Mouse (Mus musculus): Measurements from ENCODE around the gene Pdilt. TPM values are rescaled to one million over a fixed set of nuclear protein-coding genes. Genes with fewer than 3 reads are reported as not detected.

The Pdilt gene
- polyA plus RNA-seq, 1 experiment from 2014 or later, result not detected

DNA sequence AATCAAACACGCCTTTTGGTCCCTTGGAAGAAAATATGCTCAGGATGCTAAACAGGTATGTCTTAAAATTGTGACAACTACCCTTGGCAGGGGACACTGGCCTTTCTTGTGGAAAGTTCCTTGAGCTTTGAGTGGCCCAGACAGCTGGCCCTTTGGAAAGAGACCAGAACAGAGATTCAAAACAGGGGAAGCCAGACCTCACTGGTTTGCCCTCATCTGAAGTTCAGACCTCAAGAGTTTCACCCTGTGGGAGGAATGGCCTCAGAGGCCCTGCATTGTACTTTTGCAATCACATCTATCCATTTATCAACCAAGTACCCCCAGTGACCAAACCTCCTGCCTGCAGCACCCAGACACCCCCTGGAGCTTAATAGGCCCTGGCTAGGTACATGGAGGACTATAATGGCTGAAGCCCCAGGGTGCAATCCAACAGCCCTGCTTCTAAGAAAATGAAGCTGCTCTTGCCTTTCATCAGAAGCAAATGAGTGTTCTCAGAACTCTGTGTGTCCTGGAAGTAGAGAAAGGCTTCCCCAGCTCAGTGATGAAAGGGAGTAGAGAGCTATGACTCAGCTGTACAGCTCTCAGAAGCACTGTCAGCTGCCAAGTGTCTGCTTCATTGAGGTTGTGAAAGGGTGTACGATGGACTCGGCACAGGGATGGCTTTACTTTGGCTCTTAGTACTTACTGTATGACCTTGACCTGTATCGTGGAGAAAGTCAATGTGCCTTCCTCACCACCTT, 33.1 kb downstream of the Pdilt start:
- Histone ChIP-seq H3K9ac (replicated peaks) (no peak overlapping the region), H3K36me3 (no peaks in the 10 kb centered on the region), H3K9me3 (no peaks in the 10 kb centered on the region), H3K27me3 (no peaks in the 10 kb centered on the region), H3K4me3 (replicated peaks) (no peak overlapping the region), H3K27ac (no peak overlapping the region), H3K4me2 (no peak overlapping the region), H3K4me1 (replicated peaks) (no peaks in the 10 kb centered on the region)
- ATAC-seq (ENCODE audit: insufficient number of reproducible peaks, insufficient read depth, low FRiP score, low TSS enrichment, low read depth), result no peak
- WGBS, result 89% methylated on average over 4 of the region's 4 CpGs

- H3K9me3 ChIP-seq, result no peaks in the 10 kb centered on the region
- H3K27me3 ChIP-seq, result no peaks in the 10 kb centered on the region
- no peak overlapping the region for H3K27ac ChIP-seq
- H3K4me1 ChIP-seq (replicated peaks), result no peaks in the 10 kb centered on the region
- ATAC-seq (ENCODE audit: insufficient number of reproducible peaks, insufficient read depth, low FRiP score, low TSS enrichment, low read depth), result no peak
- no peak overlapping the region for H3K4me3 ChIP-seq (replicated peaks)
- no peak overlapping the region for H3K4me2 ChIP-seq
- 91% methylated on average over 5 of the region's 5 CpGs for WGBS
- no peaks in the 10 kb centered on the region for H3K36me3 ChIP-seq
- no peak overlapping the region for H3K9ac ChIP-seq (replicated peaks)
These were observed 36.6 kb downstream of the Pdilt start for GRCm38 (mm10) chr7:119486683-119487082.

DNA sequence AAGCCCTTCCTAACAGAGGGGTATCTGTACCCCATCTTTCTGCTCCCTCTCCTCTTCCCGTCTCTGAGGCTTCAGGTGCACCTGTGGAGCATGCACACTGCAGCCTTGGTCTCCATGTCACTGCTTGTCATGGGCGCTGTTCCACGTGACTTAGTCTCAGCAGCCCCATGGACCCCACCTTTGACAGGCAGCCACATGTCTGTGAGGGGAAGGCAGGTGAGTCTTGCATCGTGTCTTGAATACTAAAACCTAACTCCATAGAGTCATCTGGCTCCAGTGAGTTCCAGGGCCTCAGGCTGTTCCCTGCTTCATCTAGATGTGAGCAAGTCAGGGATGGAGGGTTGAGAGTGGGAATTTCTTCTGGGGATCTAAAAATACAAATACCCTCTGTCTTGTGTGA, 39.1 kb downstream of the Pdilt start:
- H3K36me3 ChIP-seq, result no peaks in the 10 kb centered on the region
- no peak for ATAC-seq (ENCODE audit: insufficient number of reproducible peaks, insufficient read depth, low FRiP score, low TSS enrichment, low read depth)
- WGBS, result 84% methylated on average over 4 of the region's 4 CpGs

DNA sequence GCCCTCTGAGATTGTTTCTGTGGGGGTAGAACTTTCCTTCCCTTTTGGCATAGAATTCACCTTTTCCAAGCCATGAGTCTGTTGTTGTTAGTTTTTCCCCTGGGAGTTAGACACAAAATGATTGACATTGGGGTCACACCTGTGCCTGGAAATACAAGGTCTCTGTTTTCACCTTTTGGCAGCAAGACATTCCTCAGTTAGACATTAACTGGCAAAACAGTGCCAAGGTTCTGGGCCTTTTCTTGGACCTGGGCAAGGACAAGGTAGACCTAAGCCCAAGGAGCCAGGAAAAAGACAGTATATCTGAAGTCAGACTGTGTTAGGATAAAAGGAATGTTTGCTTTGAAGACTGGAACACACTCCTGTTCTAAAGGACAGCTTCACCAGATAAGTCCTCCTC, 44.0 kb downstream of the Pdilt start, which contains the start of gene Umod:
Gene Umod (minus strand): TSS at position 27 of the 400 bp plus-strand sequence.
- Histone ChIP-seq H3K27me3 (no peaks in the 10 kb centered on the region), H3K9ac (replicated peaks) (no peak within 1 kb of the TSS), H3K4me2 (no peak within 1 kb of the TSS), H3K27ac (no peak within 1 kb of the TSS), H3K4me3 (replicated peaks) (no peak within 1 kb of the TSS), H3K36me3 (no peaks in the 10 kb centered on the region), H3K9me3 (no peaks in the 10 kb centered on the region), H3K4me1 (replicated peaks) (no peaks in the 10 kb centered on the region)
- ATAC-seq (ENCODE audit: insufficient number of reproducible peaks, insufficient read depth, low FRiP score, low TSS enrichment, low read depth), result no peak

More for the DNA sequence above, 39.1 kb downstream of the Pdilt start:
- Histone ChIP-seq H3K27me3 (no peaks in the 10 kb centered on the region), H3K9ac (replicated peaks) (no peak overlapping the region), H3K27ac (no peak overlapping the region), H3K4me3 (replicated peaks) (no peak overlapping the region), H3K4me2 (no peak overlapping the region), H3K9me3 (no peaks in the 10 kb centered on the region), H3K4me1 (replicated peaks) (no peaks in the 10 kb centered on the region)

- Histone ChIP-seq H3K4me2 (no peak overlapping the region), H3K36me3 (no peaks in the 10 kb centered on the region), H3K4me3 (replicated peaks) (no peak overlapping the region), H3K27me3 (no peaks in the 10 kb centered on the region), H3K9ac (replicated peaks) (no peak overlapping the region), H3K27ac (no peak overlapping the region), H3K4me1 (replicated peaks) (no peaks in the 10 kb centered on the region), H3K9me3 (no peaks in the 10 kb centered on the region)
- 0 out of 2 replicates have a peak, but pooled peaks have one; percentile 20 for ATAC-seq (ENCODE audit: insufficient number of reproducible peaks, insufficient read depth, low FRiP score, low TSS enrichment, low read depth)
- 77% methylated on average over 33 of the region's 33 CpGs for WGBS
These were observed 46.5 kb downstream of the Pdilt start for GRCm38 (mm10) chr7:119476500-119477389.

GRCm38 (mm10) chr7:119459185-119459584, 64.1 kb downstream of the Pdilt start, which contains the start of gene Gp2:
Gene Gp2, minus strand, starts transcription at chr7:119459285.
- 87% methylated on average over 6 of the region's 6 CpGs for WGBS

GRCm38 (mm10) chr7:119454192-119454591, 69.1 kb downstream of the Pdilt start:
- H3K36me3 ChIP-seq, result no peaks in the 10 kb centered on the region
- no peak overlapping the region for H3K4me3 ChIP-seq (replicated peaks)
- no peaks in the 10 kb centered on the region for H3K27me3 ChIP-seq
- H3K9ac ChIP-seq (replicated peaks), result no peak overlapping the region
- no peaks in the 10 kb centered on the region for H3K9me3 ChIP-seq
- 76% methylated on average over 7 of the region's 7 CpGs for WGBS
- no peaks in the 10 kb centered on the region for H3K4me1 ChIP-seq (replicated peaks)
- no peak for ATAC-seq (ENCODE audit: insufficient number of reproducible peaks, insufficient read depth, low FRiP score, low TSS enrichment, low read depth)
- no peak overlapping the region for H3K4me2 ChIP-seq
- no peak overlapping the region for H3K27ac ChIP-seq

More at GRCm38 (mm10) chr7:119459185-119459584, 64.1 kb downstream of the Pdilt start, which contains the start of gene Gp2:
- H3K27me3 ChIP-seq, result no peaks in the 10 kb centered on the region
- no peak for ATAC-seq (ENCODE audit: insufficient number of reproducible peaks, insufficient read depth, low FRiP score, low TSS enrichment, low read depth)
- H3K4me2 ChIP-seq, result no peak within 1 kb of the TSS
- no peaks in the 10 kb centered on the region for H3K36me3 ChIP-seq
- H3K4me3 ChIP-seq (replicated peaks), result no peak within 1 kb of the TSS
- no peaks in the 10 kb centered on the region for H3K9me3 ChIP-seq
- no peak within 1 kb of the TSS for H3K9ac ChIP-seq (replicated peaks)
- H3K27ac ChIP-seq, result no peak within 1 kb of the TSS
- no peaks in the 10 kb centered on the region for H3K4me1 ChIP-seq (replicated peaks)

GRCm38 (mm10) chr7:119443849-119444248, 79.4 kb downstream of the Pdilt start:
- ATAC-seq (ENCODE audit: insufficient number of reproducible peaks, insufficient read depth, low FRiP score, low TSS enrichment, low read depth), result no peak
- H3K4me1 ChIP-seq (replicated peaks), result no peaks in the 10 kb centered on the region
- no peak overlapping the region for H3K9ac ChIP-seq (replicated peaks)
- H3K4me2 ChIP-seq, result no peak overlapping the region
- H3K27me3 ChIP-seq, result no peaks in the 10 kb centered on the region
- no peak overlapping the region for H3K4me3 ChIP-seq (replicated peaks)
- H3K36me3 ChIP-seq, result no peaks in the 10 kb centered on the region
- H3K9me3 ChIP-seq, result no peaks in the 10 kb centered on the region
- WGBS, result 65% methylated on average over 4 of the region's 4 CpGs
- H3K27ac ChIP-seq, result no peak overlapping the region

GRCm38 (mm10) chr7:119441938-119442337, 81.4 kb downstream of the Pdilt start:
- WGBS, result 76% methylated on average over 1 of the region's 1 CpGs
- H3K9me3 ChIP-seq, result no peaks in the 10 kb centered on the region
- no peaks in the 10 kb centered on the region for H3K27me3 ChIP-seq
- no peak overlapping the region for H3K4me2 ChIP-seq
- no peak overlapping the region for H3K9ac ChIP-seq (replicated peaks)
- no peak for ATAC-seq (ENCODE audit: insufficient number of reproducible peaks, insufficient read depth, low FRiP score, low TSS enrichment, low read depth)
- H3K27ac ChIP-seq, result no peak overlapping the region
- no peaks in the 10 kb centered on the region for H3K36me3 ChIP-seq
- H3K4me1 ChIP-seq (replicated peaks), result no peaks in the 10 kb centered on the region
- no peak overlapping the region for H3K4me3 ChIP-seq (replicated peaks)

Measured in limb, embryonic 12.5 days (tissue).